Mouse (Mus musculus) ES-Bruce4 (cell line): ENCODE measurements around the gene Golt1a. TPM values are rescaled to one million over a fixed set of nuclear protein-coding genes. Genes with fewer than 3 reads are reported as not detected.

Experiments used
- H3K27ac ChIP-seq: 2 replicates; pipeline ENCODE4 v1.5.1; 2012; ENCODE audit warnings: low read length, inconsistent platforms; ENCODE audit not compliant: insufficient read depth
- H3K27me3 ChIP-seq: 2 replicates; pipeline ENCODE4 v1.6.1; 2012; ENCODE audit warnings: mild to moderate bottlenecking, low read length, inconsistent platforms; ENCODE audit not compliant: control insufficient read depth, poor library complexity, insufficient read depth, severe bottlenecking
- H3K36me3 ChIP-seq: 2 replicates; pipeline ENCODE4 v1.6.1; 2012; ENCODE audit warnings: inconsistent platforms, mild to moderate bottlenecking, low read length, moderate library complexity; ENCODE audit not compliant: control insufficient read depth, poor library complexity, insufficient read depth, severe bottlenecking
- H3K4me1 ChIP-seq: one replicate; pipeline ENCODE4 v1.8.1; 2011; ENCODE audit warnings: low read length; ENCODE audit not compliant: control insufficient read depth, insufficient read depth
- H3K4me3 ChIP-seq: 2 replicates; pipeline ENCODE4 v1.5.1; 2011; ENCODE audit warnings: low read depth, mild to moderate bottlenecking, low read length
- H3K9ac ChIP-seq: 2 replicates; pipeline ENCODE4 v1.6.1; 2012; ENCODE audit warnings: low read depth, mild to moderate bottlenecking, inconsistent platforms; ENCODE audit not compliant: poor library complexity, severe bottlenecking
- H3K9me3 ChIP-seq: replicated peaks from 2 replicates; pipeline ENCODE4 v1.6.1; 2012; ENCODE audit warnings: mild to moderate bottlenecking, low read length, inconsistent platforms; ENCODE audit not compliant: control insufficient read depth, poor library complexity, insufficient read depth, severe bottlenecking
- CTCF ChIP-seq: IDR thresholded peaks from one replicate; pipeline ENCODE4 v1.8.1; 2011; ENCODE audit warnings: low read depth, low read length
- EP300 ChIP-seq: IDR thresholded peaks from 2 replicates; pipeline ENCODE4 v1.6.1; 2011; ENCODE audit warnings: low read depth, low read length; ENCODE audit not compliant: insufficient read depth
- POLR2A ChIP-seq: IDR thresholded peaks from one replicate; pipeline ENCODE4 v1.8.1; 2011; ENCODE audit warnings: low read length; ENCODE audit not compliant: insufficient read depth
- polyA plus RNA-seq: library from polyadenylated mRNA; stranded (reverse); fragments of >200 nt; gene quantifications from 2 replicates; pipeline ENCODE4 v1.2.4, GENCODE M21; 2011; ENCODE audit warnings: low read depth; ENCODE audit not compliant: missing spikeins, insufficient read depth, insufficient read length

The Golt1a gene
- polyA plus RNA-seq, 1 experiment: not detected

GRCm38 (mm10) chr1:133278946-133279631 is 30.5 kb upstream of the Golt1a start:
- H3K27ac ChIP-seq: no peak overlapping the region
- no peaks in the 10 kb centered on the region for H3K9me3 ChIP-seq
- no peak overlapping the region for H3K9ac ChIP-seq
- no peaks in the 10 kb centered on the region for H3K27me3 ChIP-seq
- no peaks in the 10 kb centered on the region for H3K4me1 ChIP-seq
- no peaks in the 10 kb centered on the region for H3K36me3 ChIP-seq
- no peak overlapping the region for H3K4me3 ChIP-seq
- no peak for TF ChIP-seq POLR2A
- no peak for TF ChIP-seq EP300
- TF ChIP-seq CTCF: no peak

GRCm38 (mm10) chr1:133279632-133280093 is 29.9 kb upstream of the Golt1a start:
- TF ChIP-seq EP300 (no peak), POLR2A (no peak), CTCF (no peak)
- no peak overlapping the region for H3K27ac ChIP-seq
- H3K36me3 ChIP-seq: no peaks in the 10 kb centered on the region
- H3K9ac ChIP-seq: no peak overlapping the region
- H3K4me3 ChIP-seq: no peak overlapping the region
- no peaks in the 10 kb centered on the region for H3K9me3 ChIP-seq
- no peaks in the 10 kb centered on the region for H3K4me1 ChIP-seq
- H3K27me3 ChIP-seq: no peaks in the 10 kb centered on the region

GRCm38 (mm10) chr1:133280537-133280936 is 29.1 kb upstream of the Golt1a start:
- Histone ChIP-seq H3K4me3 (no peak overlapping the region), H3K36me3 (no peaks in the 10 kb centered on the region), H3K9ac (no peak overlapping the region), H3K27me3 (no peaks in the 10 kb centered on the region), H3K9me3 (no peaks in the 10 kb centered on the region), H3K27ac (no peak overlapping the region), H3K4me1 (no peaks in the 10 kb centered on the region)
- TF ChIP-seq CTCF (no peak), EP300 (no peak), POLR2A (no peak)

GRCm38 (mm10) chr1:133285907-133286306 is 23.7 kb upstream of the Golt1a start:
- Histone ChIP-seq H3K27me3 (no peaks in the 10 kb centered on the region), H3K36me3 (no peaks in the 10 kb centered on the region), H3K9ac (no peak overlapping the region), H3K4me1 (no peaks in the 10 kb centered on the region), H3K27ac (no peak overlapping the region), H3K4me3 (no peak overlapping the region), H3K9me3 (no peaks in the 10 kb centered on the region)
- TF ChIP-seq POLR2A (no peak), EP300 (no peak), CTCF (no peak)

- H3K27ac ChIP-seq: no peak overlapping the region
- no peaks in the 10 kb centered on the region for H3K4me1 ChIP-seq
- H3K36me3 ChIP-seq: no peaks in the 10 kb centered on the region
- no peaks in the 10 kb centered on the region for H3K9me3 ChIP-seq
- no peak for TF ChIP-seq POLR2A
- TF ChIP-seq EP300: no peak
- TF ChIP-seq CTCF: no peak
- no peaks in the 10 kb centered on the region for H3K27me3 ChIP-seq
- no peak overlapping the region for H3K4me3 ChIP-seq
- no peak overlapping the region for H3K9ac ChIP-seq
These were observed 22.5 kb upstream of the Golt1a start for GRCm38 (mm10) chr1:133287051-133287450.

GRCm38 (mm10) chr1:133287880-133288279 is 21.7 kb upstream of the Golt1a start:
- no peaks in the 10 kb centered on the region for H3K36me3 ChIP-seq
- no peak overlapping the region for H3K4me3 ChIP-seq
- TF ChIP-seq POLR2A: no peak
- no peak for TF ChIP-seq EP300
- no peak for TF ChIP-seq CTCF
- H3K27ac ChIP-seq: no peak overlapping the region
- H3K9me3 ChIP-seq: no peaks in the 10 kb centered on the region
- H3K9ac ChIP-seq: no peak overlapping the region
- H3K27me3 ChIP-seq: no peaks in the 10 kb centered on the region
- no peaks in the 10 kb centered on the region for H3K4me1 ChIP-seq
